Mouse (Mus musculus): ENCODE results near the gene Dcdc2a. TPM values are rescaled to one million over a fixed set of nuclear protein-coding genes. Genes with fewer than 3 reads are reported as not detected.

The Dcdc2a gene
- polyA plus RNA-seq, 1 experiment from 2014 or later = 2.2 TPM

Other genes starting within 250 kb of the Dcdc2a start
- 71.1 and 71.4 TPM in 2 replicates for gene Acot13, start 224.5 kb upstream of the Dcdc2a start, polyA plus RNA-seq (2014; fragmentation: Nextera tagmentation; extraction: Ambion mirVana)
- 73.7 and 79.4 TPM in 2 replicates for gene Tdp2, start 224.3 kb upstream of the Dcdc2a start, polyA plus RNA-seq (2014; fragmentation: Nextera tagmentation; extraction: Ambion mirVana)
- gene D130043K22Rik, start 210.9 kb upstream of the Dcdc2a start, polyA plus RNA-seq (2014; fragmentation: Nextera tagmentation; extraction: Ambion mirVana) = 0.09 and 0.11 TPM in 2 replicates
- 5.3 TPM in 2 replicates for gene Aldh5a1, start 118.3 kb upstream of the Dcdc2a start, polyA plus RNA-seq (2014; fragmentation: Nextera tagmentation; extraction: Ambion mirVana)
- gene Gpld1, start 112.9 kb upstream of the Dcdc2a start, polyA plus RNA-seq (2014; fragmentation: Nextera tagmentation; extraction: Ambion mirVana) = 0.25 and 0.34 TPM in 2 replicates
- gene Mrs2, start 35.6 kb upstream of the Dcdc2a start, polyA plus RNA-seq (2014; fragmentation: Nextera tagmentation; extraction: Ambion mirVana) = 23.4 and 27.7 TPM in 2 replicates
- 0.73 and 1.0 TPM in 2 replicates for gene Nrsn1, start 214.5 kb downstream of the Dcdc2a start, polyA plus RNA-seq (2014; fragmentation: Nextera tagmentation; extraction: Ambion mirVana)

Data from limb, embryonic 11.5 days (tissue).